Mouse (Mus musculus): ENCODE data around the gene Zdhhc16. TPM values are rescaled to one million over a fixed set of nuclear protein-coding genes. Genes with fewer than 3 reads are reported as not detected.
A peak's percentile ranks its signal among the peaks of the same experiment; 100 is the strongest.
"Not testable (repeated sequence)": the region's sequence is repeated elsewhere in the genome, so short reads cannot be mapped to it uniquely, and the experiment has no call there.

The Zdhhc16 gene
- polyA plus RNA-seq, 1 experiment from 2014 or later = 67.7 TPM

GRCm38 (mm10) chr19:41912121-41913080 lies 20.9 kb upstream of the Zdhhc16 start:
- peak overlapping the region; percentile 98 for H3K4me2 ChIP-seq (ENCODE audit: low read depth, low read length)
- peak overlapping the region; percentile 74 for H3K9ac ChIP-seq (replicated peaks; ENCODE audit: low read depth, low read length)
- WGBS = under 1% methylated on average over 51 of the region's 53 CpGs
- no peaks in the 10 kb centered on the region for H3K9me3 ChIP-seq (ENCODE audit: control insufficient read depth, low read length)
- H3K27ac ChIP-seq (ENCODE audit: low read depth, low read length) = peak overlapping the region; percentile 74
- H3K36me3 ChIP-seq (ENCODE audit: control insufficient read depth, insufficient read depth, low read length) = peaks cover 11% of the 10 kb centered on the region
- H3K4me3 ChIP-seq (ENCODE audit: low read depth, low read length) = peak overlapping the region; percentile 95
- H3K27me3 ChIP-seq (ENCODE audit: control insufficient read depth, insufficient read depth, low read length) = no peaks in the 10 kb centered on the region
- peaks cover 14% of the 10 kb centered on the region for H3K4me1 ChIP-seq (ENCODE audit: control insufficient read depth, insufficient read depth, low read length)
- peak; percentile 87 for ATAC-seq (ENCODE audit: low read depth)

- Histone ChIP-seq H3K4me1 (ENCODE audit: control insufficient read depth, insufficient read depth, low read length) (peaks cover 14% of the 10 kb centered on the region), H3K36me3 (ENCODE audit: control insufficient read depth, insufficient read depth, low read length) (peaks cover 15% of the 10 kb centered on the region), H3K9ac (replicated peaks; ENCODE audit: low read depth, low read length) (peak overlapping the region; percentile 74; the same call in 1 of the 2 replicates), H3K4me3 (ENCODE audit: low read depth, low read length) (peak overlapping the region; percentile 95; the same call in 1 of the 2 replicates), H3K27me3 (ENCODE audit: control insufficient read depth, insufficient read depth, low read length) (no peaks in the 10 kb centered on the region), H3K9me3 (ENCODE audit: control insufficient read depth, low read length) (no peaks in the 10 kb centered on the region), H3K27ac (ENCODE audit: low read depth, low read length) (no peak overlapping the region), H3K4me2 (ENCODE audit: low read depth, low read length) (peak overlapping the region; percentile 98)
- 48% methylated on average over 6 of the region's 6 CpGs for WGBS
- ATAC-seq (ENCODE audit: low read depth) = no peak
Observed at GRCm38 (mm10) chr19:41913774-41914591, 19.3 kb upstream of the Zdhhc16 start.

- peaks cover 14% of the 10 kb centered on the region for H3K4me1 ChIP-seq (ENCODE audit: control insufficient read depth, insufficient read depth, low read length)
- H3K36me3 ChIP-seq (ENCODE audit: control insufficient read depth, insufficient read depth, low read length) = peaks cover 21% of the 10 kb centered on the region
- not testable (repeated sequence) for H3K4me3 ChIP-seq (ENCODE audit: low read depth, low read length); H3K27me3 ChIP-seq (ENCODE audit: control insufficient read depth, insufficient read depth, low read length); H3K9me3 ChIP-seq (ENCODE audit: control insufficient read depth, low read length); H3K4me2 ChIP-seq (ENCODE audit: low read depth, low read length); H3K9ac ChIP-seq (replicated peaks; ENCODE audit: low read depth, low read length); H3K27ac ChIP-seq (ENCODE audit: low read depth, low read length); ATAC-seq (ENCODE audit: low read depth)
Observed at GRCm38 (mm10) chr19:41914592-41914882, 18.7 kb upstream of the Zdhhc16 start.

- Histone ChIP-seq H3K9ac (replicated peaks; ENCODE audit: low read depth, low read length) (no peak overlapping the region), H3K27ac (ENCODE audit: low read depth, low read length) (no peak overlapping the region), H3K4me1 (ENCODE audit: control insufficient read depth, insufficient read depth, low read length) (peaks cover 14% of the 10 kb centered on the region), H3K27me3 (ENCODE audit: control insufficient read depth, insufficient read depth, low read length) (no peaks in the 10 kb centered on the region), H3K4me2 (ENCODE audit: low read depth, low read length) (no peak overlapping the region), H3K9me3 (ENCODE audit: control insufficient read depth, low read length) (no peaks in the 10 kb centered on the region), H3K4me3 (ENCODE audit: low read depth, low read length) (no peak overlapping the region), H3K36me3 (ENCODE audit: control insufficient read depth, insufficient read depth, low read length) (peaks cover 24% of the 10 kb centered on the region)
- ATAC-seq (ENCODE audit: low read depth) = no peak
- WGBS = 93% methylated on average over 3 of the region's 3 CpGs
Observed at GRCm38 (mm10) chr19:41915294-41915693, 18.0 kb upstream of the Zdhhc16 start.

- Histone ChIP-seq H3K27ac (ENCODE audit: low read depth, low read length) (no peak overlapping the region), H3K4me1 (ENCODE audit: control insufficient read depth, insufficient read depth, low read length) (peaks cover 14% of the 10 kb centered on the region), H3K9ac (replicated peaks; ENCODE audit: low read depth, low read length) (no peak overlapping the region), H3K27me3 (ENCODE audit: control insufficient read depth, insufficient read depth, low read length) (no peaks in the 10 kb centered on the region), H3K9me3 (ENCODE audit: control insufficient read depth, low read length) (no peaks in the 10 kb centered on the region), H3K4me2 (ENCODE audit: low read depth, low read length) (no peak overlapping the region), H3K36me3 (ENCODE audit: control insufficient read depth, insufficient read depth, low read length) (peaks cover 28% of the 10 kb centered on the region), H3K4me3 (ENCODE audit: low read depth, low read length) (no peak overlapping the region)
- 88% methylated on average over 4 of the region's 4 CpGs for WGBS
- ATAC-seq (ENCODE audit: low read depth) = no peak
Observed at GRCm38 (mm10) chr19:41916853-41917252, 16.4 kb upstream of the Zdhhc16 start.

- no peaks in the 10 kb centered on the region for H3K9me3 ChIP-seq (ENCODE audit: control insufficient read depth, low read length)
- H3K36me3 ChIP-seq (ENCODE audit: control insufficient read depth, insufficient read depth, low read length) = peaks cover 33% of the 10 kb centered on the region
- no peak for ATAC-seq (ENCODE audit: low read depth)
- H3K9ac ChIP-seq (replicated peaks; ENCODE audit: low read depth, low read length) = no peak overlapping the region
- 82% methylated on average over 4 of the region's 4 CpGs for WGBS
- H3K4me1 ChIP-seq (ENCODE audit: control insufficient read depth, insufficient read depth, low read length) = no peaks in the 10 kb centered on the region
- H3K27ac ChIP-seq (ENCODE audit: low read depth, low read length) = no peak overlapping the region
- no peak overlapping the region for H3K4me2 ChIP-seq (ENCODE audit: low read depth, low read length)
- H3K4me3 ChIP-seq (ENCODE audit: low read depth, low read length) = no peak overlapping the region
- H3K27me3 ChIP-seq (ENCODE audit: control insufficient read depth, insufficient read depth, low read length) = no peaks in the 10 kb centered on the region
Observed at GRCm38 (mm10) chr19:41919471-41919870, 13.8 kb upstream of the Zdhhc16 start.

GRCm38 (mm10) chr19:41920412-41921067 lies 12.7 kb upstream of the Zdhhc16 start:
- no peak overlapping the region for H3K9ac ChIP-seq (replicated peaks; ENCODE audit: low read depth, low read length)
- no peaks in the 10 kb centered on the region for H3K4me1 ChIP-seq (ENCODE audit: control insufficient read depth, insufficient read depth, low read length)
- 82% methylated on average over 5 of the region's 5 CpGs for WGBS
- no peak overlapping the region for H3K27ac ChIP-seq (ENCODE audit: low read depth, low read length)
- H3K4me2 ChIP-seq (ENCODE audit: low read depth, low read length) = no peak overlapping the region
- ATAC-seq (ENCODE audit: low read depth) = no peak
- H3K9me3 ChIP-seq (ENCODE audit: control insufficient read depth, low read length) = no peaks in the 10 kb centered on the region
- no peak overlapping the region for H3K4me3 ChIP-seq (ENCODE audit: low read depth, low read length)
- no peaks in the 10 kb centered on the region for H3K27me3 ChIP-seq (ENCODE audit: control insufficient read depth, insufficient read depth, low read length)
- H3K36me3 ChIP-seq (ENCODE audit: control insufficient read depth, insufficient read depth, low read length) = peaks cover 33% of the 10 kb centered on the region

GRCm38 (mm10) chr19:41932686-41933085 lies 594 bp upstream of the Zdhhc16 start:
- peaks cover 15% of the 10 kb centered on the region for H3K4me1 ChIP-seq (ENCODE audit: control insufficient read depth, insufficient read depth, low read length)
- H3K4me3 ChIP-seq (ENCODE audit: low read depth, low read length) = peak overlapping the region; percentile 74
- no peaks in the 10 kb centered on the region for H3K9me3 ChIP-seq (ENCODE audit: control insufficient read depth, low read length)
- no peaks in the 10 kb centered on the region for H3K27me3 ChIP-seq (ENCODE audit: control insufficient read depth, insufficient read depth, low read length)
- peak overlapping the region; percentile 61 for H3K9ac ChIP-seq (replicated peaks; ENCODE audit: low read depth, low read length)
- peak; percentile 10 for ATAC-seq (ENCODE audit: low read depth)
- 0% methylated on average over 28 of the region's 28 CpGs for whole genome bisulfite sequencing
- peak overlapping the region; percentile 85 for H3K4me2 ChIP-seq (ENCODE audit: low read depth, low read length)
- H3K27ac ChIP-seq (ENCODE audit: low read depth, low read length) = peak overlapping the region; percentile 55
- peaks cover 19% of the 10 kb centered on the region for H3K36me3 ChIP-seq (ENCODE audit: control insufficient read depth, insufficient read depth, low read length)
